Mouse (Mus musculus) gastrocnemius, postnatal 36 days (tissue): ENCODE measurements around the gene Gm20517. TPM values are rescaled to one million over a fixed set of nuclear protein-coding genes. Genes with fewer than 3 reads are reported as not detected.

Experiments used
- total RNA-seq, 2 experiments: library from RNA; stranded (reverse); gene quantifications; 2 replicates each; pipeline ENCODE4 v1.2.3; 2021

The Gm20517 gene
- total RNA-seq, 2 experiments from 2014 or later: 0.42 to 1.3 TPM

Other genes with a start within 250 kb of the Gm20517 start
- 10 to 100 TPM; 31.9 to 33.7 TPM for gene Mrps10, start 242.7 kb upstream of the Gm20517 start, total RNA-seq
- under 1 TPM; 0.31 to 0.35 TPM for gene Guca1b, start 226.2 kb upstream of the Gm20517 start, total RNA-seq
- gene Guca1a, start 211.0 kb upstream of the Gm20517 start, total RNA-seq: not detected
- gene AI661453, start 175.0 kb upstream of the Gm20517 start, total RNA-seq: under 1 TPM; 0.13 to 0.35 TPM
- not detected for gene 1700001C19Rik, start 174.2 kb upstream of the Gm20517 start, total RNA-seq
- 10 to 100 TPM; 10.4 to 12.8 TPM for gene Taf8, start 109.3 kb upstream of the Gm20517 start, total RNA-seq
- gene Ccnd3, start 106.5 kb upstream of the Gm20517 start, total RNA-seq: 10 to 100 TPM; 31.4 to 31.5 TPM
- gene Bysl, start 97 bp upstream of the Gm20517 start, total RNA-seq: 10 to 100 TPM; 13.8 to 14.2 TPM
- gene Med20, start within 50 bp of the Gm20517 start, total RNA-seq: 10 to 100 TPM; 12.9 to 14.9 TPM
- 1 to 10 TPM; 3.2 to 3.3 TPM for gene Usp49, start 19.1 kb downstream of the Gm20517 start, total RNA-seq
- gene Tomm6, start 76.8 kb downstream of the Gm20517 start, total RNA-seq: 100 to 1,000 TPM; 105 to 118 TPM
- gene Frs3, start 77.4 kb downstream of the Gm20517 start, total RNA-seq: 1 to 10 TPM; 3.2 to 5.1 TPM
- under 1 TPM; 0.18 to 0.62 TPM for gene Gm21981, start 82.9 kb downstream of the Gm20517 start, total RNA-seq
- 1 to 10 TPM; 1.8 to 2.2 TPM for gene Prickle4, start 83.1 kb downstream of the Gm20517 start, total RNA-seq
- gene Pgc, start 115.3 kb downstream of the Gm20517 start, total RNA-seq: not detected
- gene Tfeb, start 125.4 kb downstream of the Gm20517 start, total RNA-seq: 10 to 100 TPM; 72.7 to 75.2 TPM
- gene Mdfi, start 223.1 kb downstream of the Gm20517 start, total RNA-seq: under 1 TPM; 0.36 to 0.96 TPM